Mouse (Mus musculus): ENCODE results near the gene Nifk.

GRCm38 (mm10) chr1:118294192-118294591, 27.4 kb upstream of the Nifk start:
- TF ChIP-seq POLR2A (IDR thresholded peaks at IDR 0.05; ENCODE audit: borderline replicate concordance, extremely low read depth, insufficient read depth, insufficient read length, poor library complexity, severe bottlenecking), result no peak
- TF ChIP-seq CTCF (IDR thresholded peaks at IDR 0.05; ENCODE audit: borderline replicate concordance, extremely low read depth, insufficient read depth, insufficient read length), result no peak

All from brain, embryonic 14.5 days (tissue).